Mouse (Mus musculus) hindbrain, embryonic 16.5 days (tissue): Measurements from ENCODE around the gene Timm23. TPM values are rescaled to one million over a fixed set of nuclear protein-coding genes. Genes with fewer than 3 reads are reported as not detected.
A peak's percentile ranks its signal among the peaks of the same experiment; 100 is the strongest.

Source experiments
- ATAC-seq: fragments of 200-750 bp; cut with Nextera tagmentation; 2 replicates; pipeline ENCODE4 v1.8.0; 2017; ENCODE audit warnings: moderate TSS enrichment, moderate library complexity
- H3K27ac ChIP-seq: fragments of 300-500 bp; sonication (generic); 2 replicates; pipeline ENCODE4 v1.5.1; 2014; ENCODE audit warnings: low read depth, mild to moderate bottlenecking, control low read depth, low read length, moderate library complexity
- H3K27me3 ChIP-seq: fragments of 300-500 bp; sonication (generic); replicated peaks from 2 replicates; pipeline ENCODE4 v1.6.1; 2014; ENCODE audit warnings: low read length; ENCODE audit not compliant: control insufficient read depth, insufficient read depth
- H3K36me3 ChIP-seq: fragments of 300-500 bp; sonication (generic); 2 replicates; pipeline ENCODE4 v1.6.1; 2014; ENCODE audit warnings: mild to moderate bottlenecking, low read length, moderate library complexity, mixed read lengths; ENCODE audit not compliant: control insufficient read depth, insufficient read depth
- H3K4me1 ChIP-seq: fragments of 300-500 bp; sonication (generic); 2 replicates; pipeline ENCODE4 v1.6.1; 2014; ENCODE audit warnings: low read depth, low read length; ENCODE audit not compliant: control insufficient read depth, insufficient read depth
- H3K4me2 ChIP-seq: fragments of 300-500 bp; sonication (generic); 2 replicates; pipeline ENCODE4 v1.6.1; 2014; ENCODE audit warnings: mild to moderate bottlenecking, low read length, control low read depth, moderate library complexity
- H3K4me3 ChIP-seq: fragments of 300-500 bp; sonication (generic); 2 replicates; pipeline ENCODE4 v1.5.1; 2014; ENCODE audit warnings: mild to moderate bottlenecking, low read length, control low read depth, moderate library complexity
- H3K9ac ChIP-seq: fragments of 300-500 bp; sonication (generic); 2 replicates; pipeline ENCODE4 v1.6.1; 2014; ENCODE audit warnings: low read depth, mild to moderate bottlenecking, control low read depth, low read length, moderate library complexity
- H3K9me3 ChIP-seq: fragments of 300-500 bp; sonication (generic); 2 replicates; pipeline ENCODE4 v1.6.1; 2014; ENCODE audit warnings: mild to moderate bottlenecking, low read length, moderate library complexity; ENCODE audit not compliant: control insufficient read depth
- WGBS: fragments of 180-500 bp; shearing (Covaris S2); extraction: QIAGEN DNeasy Blood & Tissue Kit; methylation state at CpG from one replicate; pipeline ENCODE4 v1.1.7; 2014; 5-methylcytosine and 5-hydroxymethylcytosine counted together
- polyA plus RNA-seq: library from polyadenylated mRNA; unstranded; fragments of >200 nt; fragmentation: Nextera tagmentation; extraction: Ambion mirVana; gene quantifications from 2 replicates; pipeline ENCODE4 v1.2.1, GENCODE M21; 2015

The Timm23 gene
- polyA plus RNA-seq, 1 experiment from 2014 or later, result 221 TPM

GRCm38 (mm10) chr14:32167326-32167725, 34.4 kb downstream of the Timm23 start:
- Histone ChIP-seq H3K4me3 (no peak overlapping the region), H3K9me3 (no peaks in the 10 kb centered on the region), H3K27me3 (no peaks in the 10 kb centered on the region), H3K27ac (no peak overlapping the region), H3K4me2 (no peak overlapping the region), H3K9ac (no peak overlapping the region), H3K4me1 (peaks cover 11% of the 10 kb centered on the region), H3K36me3 (no peaks in the 10 kb centered on the region)
- 91% methylated on average over 5 of the region's 5 CpGs for WGBS
- no peak for ATAC-seq

- H3K4me1 ChIP-seq, result peaks cover 11% of the 10 kb centered on the region
- H3K4me3 ChIP-seq, result no peak overlapping the region
- no peak overlapping the region for H3K27ac ChIP-seq
- no peak overlapping the region for H3K9ac ChIP-seq
- H3K36me3 ChIP-seq, result no peaks in the 10 kb centered on the region
- H3K4me2 ChIP-seq, result no peak overlapping the region
- ATAC-seq, result no peak
- H3K9me3 ChIP-seq, result no peaks in the 10 kb centered on the region
- WGBS, result 89% methylated on average over 1 of the region's 1 CpGs
- no peaks in the 10 kb centered on the region for H3K27me3 ChIP-seq
Observed at GRCm38 (mm10) chr14:32166840-32167239, 34.9 kb downstream of the Timm23 start.

- peak overlapping the region; percentile 96 for H3K4me2 ChIP-seq
- ATAC-seq, result no peak
- 72% methylated on average over 2 of the region's 2 CpGs for WGBS
- H3K36me3 ChIP-seq, result no peaks in the 10 kb centered on the region
- no peaks in the 10 kb centered on the region for H3K9me3 ChIP-seq
- H3K27ac ChIP-seq, result no peak overlapping the region
- no peak overlapping the region for H3K9ac ChIP-seq
- no peak overlapping the region for H3K4me3 ChIP-seq
- H3K27me3 ChIP-seq, result no peaks in the 10 kb centered on the region
- H3K4me1 ChIP-seq, result peaks cover 18% of the 10 kb centered on the region
Observed at GRCm38 (mm10) chr14:32166062-32166441, 35.6 kb downstream of the Timm23 start.

- H3K4me3 ChIP-seq, result peak overlapping the region; percentile 52
- H3K9ac ChIP-seq, result peak overlapping the region; percentile 67
- H3K9me3 ChIP-seq, result no peaks in the 10 kb centered on the region
- peaks cover 24% of the 10 kb centered on the region for H3K4me1 ChIP-seq
- no peaks in the 10 kb centered on the region for H3K36me3 ChIP-seq
- WGBS, result 1% methylated on average over 42 of the region's 42 CpGs
- peak overlapping the region; percentile 96 for H3K4me2 ChIP-seq
- peak; percentile 77 for ATAC-seq
- no peaks in the 10 kb centered on the region for H3K27me3 ChIP-seq
- peak overlapping the region; percentile 45; the same call in 1 of the 2 replicates for H3K27ac ChIP-seq
Observed at GRCm38 (mm10) chr14:32165278-32166061, 36.2 kb downstream of the Timm23 start.

DNA sequence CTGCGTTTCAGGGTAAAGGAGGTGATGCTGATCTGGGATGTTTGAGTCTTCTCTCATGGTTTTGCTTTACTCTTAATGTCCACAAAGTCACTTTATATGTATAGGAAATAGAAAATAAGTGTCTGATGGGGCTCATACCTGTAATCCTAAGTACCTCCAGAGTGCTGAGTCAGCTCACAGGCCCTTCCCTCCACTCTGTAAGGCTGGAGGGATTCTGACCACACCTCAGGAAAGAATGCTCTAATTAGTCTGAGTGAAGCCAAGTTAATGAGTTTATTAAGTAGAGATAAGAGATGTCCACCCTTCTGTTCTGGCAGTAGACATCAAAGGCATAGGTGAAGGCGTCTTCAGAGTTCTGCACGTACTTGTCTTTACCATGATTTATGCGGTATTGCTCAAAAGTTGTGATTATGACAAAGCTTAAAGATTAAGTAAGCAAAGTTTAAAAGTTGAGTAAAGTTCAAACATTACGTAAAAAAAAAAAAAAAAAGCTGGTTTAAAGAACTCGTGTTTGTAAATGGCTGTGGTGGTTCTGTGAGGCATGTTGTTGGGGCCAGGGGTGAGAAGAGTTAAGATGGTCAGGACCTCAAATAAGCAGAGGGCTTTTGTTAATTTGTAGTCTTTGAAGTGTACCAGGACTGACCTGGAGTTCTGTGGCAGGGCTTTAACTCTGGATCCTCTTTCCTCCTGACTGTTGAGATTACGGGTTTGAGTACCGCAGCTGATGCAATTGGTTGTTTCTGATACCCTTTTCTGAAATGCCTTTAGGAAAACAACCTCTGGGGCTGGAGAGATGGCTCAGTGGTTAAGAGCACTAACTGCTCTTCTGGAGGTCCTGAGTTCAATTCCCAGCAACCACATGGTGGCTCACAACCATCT, 37.3 kb downstream of the Timm23 start:
- Histone ChIP-seq H3K4me1 (peaks cover 24% of the 10 kb centered on the region), H3K4me2 (no peak overlapping the region), H3K9ac (no peak overlapping the region), H3K4me3 (no peak overlapping the region), H3K27ac (no peak overlapping the region), H3K9me3 (no peaks in the 10 kb centered on the region), H3K27me3 (no peaks in the 10 kb centered on the region), H3K36me3 (no peaks in the 10 kb centered on the region)
- no peak for ATAC-seq
- 88% methylated on average over 8 of the region's 8 CpGs for WGBS

DNA sequence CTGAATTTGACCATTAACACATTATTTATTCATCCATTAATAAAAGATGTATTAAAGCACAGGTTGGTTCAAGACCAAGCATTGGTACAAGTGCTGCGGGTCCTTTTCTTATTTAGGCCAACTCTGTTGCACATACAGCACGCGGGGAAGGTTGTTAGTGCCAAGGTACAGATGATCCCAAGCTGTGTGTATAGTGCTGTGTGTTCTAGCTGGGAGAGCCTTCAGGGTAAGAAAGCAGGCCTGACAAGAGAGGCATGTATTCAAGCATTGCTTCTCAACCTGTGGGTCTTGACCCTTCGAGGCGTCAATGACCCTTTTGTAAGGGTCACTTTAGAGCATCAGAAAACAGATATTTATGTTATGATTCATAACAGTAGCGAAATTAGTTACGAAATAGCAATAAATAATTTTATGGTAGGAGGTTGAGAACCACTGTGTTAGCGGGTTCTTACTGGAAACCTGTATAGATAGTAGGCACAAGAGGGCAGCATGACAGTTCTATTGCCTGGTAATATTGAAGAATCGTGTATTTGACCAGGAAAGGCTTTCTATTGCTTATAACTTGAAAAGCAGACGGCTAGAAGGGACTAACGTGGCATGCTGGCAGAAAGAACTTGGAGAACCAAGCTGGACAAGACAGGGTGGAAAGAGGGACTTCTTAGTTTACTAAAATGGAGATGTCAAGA, 38.4 kb downstream of the Timm23 start:
- Histone ChIP-seq H3K27me3 (no peaks in the 10 kb centered on the region), H3K27ac (no peak overlapping the region), H3K4me2 (no peak overlapping the region), H3K4me1 (peaks cover 28% of the 10 kb centered on the region), H3K36me3 (no peaks in the 10 kb centered on the region), H3K9me3 (no peaks in the 10 kb centered on the region), H3K4me3 (no peak overlapping the region), H3K9ac (no peak overlapping the region)
- WGBS, result 93% methylated on average over 11 of the region's 11 CpGs
- no peak for ATAC-seq

- Histone ChIP-seq H3K27ac (no peak overlapping the region), H3K9ac (no peak overlapping the region), H3K4me2 (no peak overlapping the region), H3K27me3 (no peaks in the 10 kb centered on the region), H3K36me3 (no peaks in the 10 kb centered on the region), H3K9me3 (no peaks in the 10 kb centered on the region), H3K4me1 (peaks cover 28% of the 10 kb centered on the region), H3K4me3 (no peak overlapping the region)
- 95% methylated on average over 5 of the region's 5 CpGs for WGBS
- ATAC-seq, result no peak
Observed at GRCm38 (mm10) chr14:32162231-32162630, 39.5 kb downstream of the Timm23 start.

DNA sequence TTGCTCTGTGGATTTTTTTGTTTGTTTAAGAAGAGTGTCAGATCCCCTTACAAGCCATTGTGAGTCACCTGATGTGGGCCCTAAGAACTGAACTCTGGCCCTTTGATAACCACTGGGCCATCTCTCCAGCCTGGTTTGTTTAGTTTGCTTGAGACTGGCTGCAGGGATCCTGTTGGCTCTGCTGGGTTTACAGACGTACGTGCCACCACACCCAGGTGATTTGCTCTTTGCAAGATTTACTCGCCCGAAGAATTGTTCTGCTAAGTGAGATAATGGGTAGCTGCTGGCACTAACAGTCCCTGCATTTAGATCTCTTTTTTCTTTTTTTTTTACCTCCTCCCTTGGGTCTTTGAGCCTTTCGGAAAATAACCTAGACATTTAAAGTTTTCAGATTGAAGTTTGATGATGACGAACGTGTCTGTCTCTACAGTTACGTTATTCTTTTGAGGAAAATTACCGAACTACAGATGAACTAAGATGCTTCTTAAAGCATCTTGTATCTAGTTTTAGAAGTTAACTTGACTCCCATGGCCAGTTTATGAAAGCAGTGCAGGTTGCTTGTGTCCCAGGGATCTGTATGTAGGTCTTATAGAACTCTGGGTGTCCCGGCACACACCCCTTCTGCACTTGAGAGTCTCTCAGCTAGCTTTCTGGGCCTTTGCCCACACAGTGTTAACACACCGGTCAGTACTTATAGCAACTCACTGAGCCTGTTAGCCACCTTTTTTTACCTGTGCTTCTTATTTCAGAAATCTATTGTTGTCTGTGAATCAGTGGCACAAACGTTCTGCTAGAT, 40.4 kb downstream of the Timm23 start:
- Histone ChIP-seq H3K27ac (no peak overlapping the region), H3K4me2 (peak overlapping the region; percentile 60; the same call in 1 of the 2 replicates), H3K36me3 (no peaks in the 10 kb centered on the region), H3K4me3 (no peak overlapping the region), H3K9ac (no peak overlapping the region), H3K27me3 (no peaks in the 10 kb centered on the region), H3K4me1 (peaks cover 28% of the 10 kb centered on the region), H3K9me3 (no peaks in the 10 kb centered on the region)
- 90% methylated on average over 12 of the region's 12 CpGs for WGBS
- ATAC-seq, result no peak
